Mouse (Mus musculus): ENCODE results near the gene Gm20388.

GRCm38 (mm10) chr8:123477737-123478258 is 3567.2 kb downstream of the Gm20388 start, which contains the start of gene Afg3l1:
- TF ChIP-seq POLR2A (IDR thresholded peaks at IDR 0.05; ENCODE audit: insufficient read depth, low read depth, low read length), result peak; percentile 76
- TF ChIP-seq CTCF (IDR thresholded peaks at IDR 0.05; ENCODE audit: insufficient read depth, low read depth, low read length), result no peak

Measured in olfactory bulb, adult 2 months (tissue).